Mouse (Mus musculus) heart, embryonic 16.5 days (tissue): ENCODE measurements at regions not wholly inside any gene's neighbourhood (a gene's known extent, or its start where the extent isn't known, plus 50 kb on each side); places are given as distances from the start of the nearest gene placed in this dataset.

Source experiments
- ATAC-seq: fragments of 200-750 bp; cut with Nextera tagmentation; replicated peaks from 2 replicates; pipeline ENCODE4 v1.8.0; 2017; ENCODE audit warnings: moderate number of reproducible peaks; ENCODE audit not compliant: insufficient read depth, low FRiP score; ENCODE audit errors: extremely low read depth
- H3K27ac ChIP-seq: fragments of 300-500 bp; sonication (generic); 2 replicates; pipeline ENCODE4 v1.5.1; 2014; ENCODE audit warnings: mild to moderate bottlenecking, low read length, control low read depth, moderate library complexity
- H3K27me3 ChIP-seq: fragments of 300-500 bp; sonication (generic); 2 replicates; pipeline ENCODE4 v1.6.1; 2014; ENCODE audit warnings: low read length, mixed read lengths; ENCODE audit not compliant: control insufficient read depth, insufficient read depth
- H3K36me3 ChIP-seq: fragments of 300-500 bp; sonication (generic); 2 replicates; pipeline ENCODE4 v1.6.1; 2014; ENCODE audit not compliant: control insufficient read depth, insufficient read depth
- H3K4me1 ChIP-seq: fragments of 300-500 bp; sonication (generic); 2 replicates; pipeline ENCODE4 v1.6.1; 2014; ENCODE audit warnings: low read length, mixed read lengths; ENCODE audit not compliant: control insufficient read depth, insufficient read depth
- H3K4me2 ChIP-seq: fragments of 300-500 bp; sonication (generic); 2 replicates; pipeline ENCODE4 v1.6.1; 2014; ENCODE audit warnings: low read depth, mild to moderate bottlenecking, control low read depth, low read length
- H3K4me3 ChIP-seq: fragments of 300-500 bp; sonication (generic); 2 replicates; pipeline ENCODE4 v1.5.1; 2014; ENCODE audit warnings: mild to moderate bottlenecking, control low read depth, low read length
- H3K9ac ChIP-seq: fragments of 300-500 bp; sonication (generic); 2 replicates; pipeline ENCODE4 v1.6.1; 2014; ENCODE audit warnings: low read length, control low read depth
- H3K9me3 ChIP-seq: fragments of 300-500 bp; sonication (generic); replicated peaks from 2 replicates; pipeline ENCODE4 v1.6.1; 2016; ENCODE audit warnings: low read length; ENCODE audit not compliant: control insufficient read depth
- whole genome bisulfite sequencing: fragments of 180-500 bp; shearing (Covaris S2); extraction: QIAGEN DNeasy Blood & Tissue Kit; methylation state at CpG from one replicate; pipeline ENCODE4 v1.1.7; 2014; 5-methylcytosine and 5-hydroxymethylcytosine counted together

- no peaks in the 10 kb centered on the region for H3K9me3 ChIP-seq
- no peaks in the 10 kb centered on the region for H3K36me3 ChIP-seq
- no peak overlapping the region for H3K4me2 ChIP-seq
- WGBS = 76% methylated on average over 12 of the region's 12 CpGs
- H3K4me1 ChIP-seq = no peaks in the 10 kb centered on the region
- H3K9ac ChIP-seq = no peak overlapping the region
- no peak overlapping the region for H3K4me3 ChIP-seq
- no peaks in the 10 kb centered on the region for H3K27me3 ChIP-seq
- no peak for ATAC-seq
- no peak overlapping the region for H3K27ac ChIP-seq
These were observed 277.1 kb upstream of the Nrsn1 start for GRCm38 (mm10) chr13:25547150-25548145.

GRCm38 (mm10) chr13:25524094-25524493 lies 253.8 kb upstream of the Nrsn1 start:
- Histone ChIP-seq H3K27me3 (no peaks in the 10 kb centered on the region), H3K4me1 (no peaks in the 10 kb centered on the region), H3K4me3 (no peak overlapping the region), H3K4me2 (no peak overlapping the region), H3K9me3 (no peaks in the 10 kb centered on the region), H3K27ac (no peak overlapping the region), H3K36me3 (no peaks in the 10 kb centered on the region), H3K9ac (no peak overlapping the region)
- 40% methylated on average over 3 of the region's 3 CpGs for WGBS
- no peak for ATAC-seq

- Histone ChIP-seq H3K4me1 (no peaks in the 10 kb centered on the region), H3K9ac (no peak overlapping the region), H3K4me2 (no peak overlapping the region), H3K4me3 (no peak overlapping the region), H3K9me3 (no peaks in the 10 kb centered on the region), H3K36me3 (no peaks in the 10 kb centered on the region), H3K27ac (no peak overlapping the region), H3K27me3 (no peaks in the 10 kb centered on the region)
- ATAC-seq = no peak
These were observed 237.1 kb upstream of the Nrsn1 start for GRCm38 (mm10) chr13:25507355-25507754.

DNA sequence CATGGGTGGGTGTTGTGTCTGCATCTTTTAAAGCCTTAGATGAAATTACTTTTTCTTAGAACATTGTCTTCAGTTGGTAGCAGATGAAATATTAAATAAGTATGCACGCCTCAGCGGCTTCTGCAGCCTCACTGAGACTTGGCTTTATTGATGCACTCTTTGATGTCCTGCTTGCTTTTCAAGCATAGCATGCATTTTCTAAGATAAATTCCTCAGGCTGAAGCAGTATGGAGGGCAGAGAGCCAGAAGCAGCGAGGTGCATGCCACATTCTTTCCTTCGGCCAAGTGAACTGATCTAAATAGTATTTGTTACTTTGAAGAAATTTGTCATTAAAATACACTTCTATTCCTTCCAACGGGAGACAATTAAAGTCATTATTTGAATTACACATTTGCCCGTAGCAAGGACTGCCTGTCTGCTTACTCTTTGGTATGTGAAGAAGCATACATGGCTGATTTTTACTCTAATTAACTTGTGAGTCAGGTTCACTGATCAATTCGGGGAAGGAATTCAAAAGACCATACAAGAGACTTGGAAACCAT lies 224.3 kb upstream of the Nrsn1 start:
- Histone ChIP-seq H3K4me2 (no peak overlapping the region), H3K36me3 (no peaks in the 10 kb centered on the region), H3K4me3 (no peak overlapping the region), H3K27ac (no peak overlapping the region), H3K27me3 (no peaks in the 10 kb centered on the region), H3K9me3 (no peaks in the 10 kb centered on the region), H3K4me1 (no peaks in the 10 kb centered on the region), H3K9ac (no peak overlapping the region)
- ATAC-seq = no peak
- 62% methylated on average over 7 of the region's 7 CpGs for WGBS

- 74% methylated on average over 4 of the region's 4 CpGs for WGBS
These were observed 219.7 kb upstream of the Nrsn1 start for GRCm38 (mm10) chr13:25490036-25490435.

GRCm38 (mm10) chr13:25483309-25483708 lies 213.0 kb upstream of the Nrsn1 start:
- no peak overlapping the region for H3K4me3 ChIP-seq
- H3K9me3 ChIP-seq = no peaks in the 10 kb centered on the region
- H3K36me3 ChIP-seq = no peaks in the 10 kb centered on the region
- WGBS = 63% methylated on average over 1 of the region's 1 CpGs
- H3K4me2 ChIP-seq = no peak overlapping the region
- no peaks in the 10 kb centered on the region for H3K4me1 ChIP-seq
- no peaks in the 10 kb centered on the region for H3K27me3 ChIP-seq
- no peak overlapping the region for H3K27ac ChIP-seq
- H3K9ac ChIP-seq = no peak overlapping the region
- ATAC-seq = no peak

More at GRCm38 (mm10) chr13:25490036-25490435, 219.7 kb upstream of the Nrsn1 start:
- Histone ChIP-seq H3K4me1 (no peaks in the 10 kb centered on the region), H3K27me3 (no peaks in the 10 kb centered on the region), H3K4me2 (no peak overlapping the region), H3K27ac (no peak overlapping the region), H3K9ac (no peak overlapping the region), H3K36me3 (no peaks in the 10 kb centered on the region), H3K9me3 (no peaks in the 10 kb centered on the region), H3K4me3 (no peak overlapping the region)
- no peak for ATAC-seq

- Histone ChIP-seq H3K4me2 (no peak overlapping the region), H3K27me3 (no peaks in the 10 kb centered on the region), H3K4me1 (no peaks in the 10 kb centered on the region), H3K36me3 (no peaks in the 10 kb centered on the region), H3K9me3 (no peaks in the 10 kb centered on the region), H3K4me3 (no peak overlapping the region), H3K27ac (no peak overlapping the region), H3K9ac (no peak overlapping the region)
- WGBS = 80% methylated on average over 9 of the region's 9 CpGs
- no peak for ATAC-seq
These were observed 181.6 kb upstream of the Nrsn1 start for GRCm38 (mm10) chr13:25451917-25452316.

- no peak overlapping the region for H3K4me3 ChIP-seq
- H3K4me2 ChIP-seq = no peak overlapping the region
- no peaks in the 10 kb centered on the region for H3K4me1 ChIP-seq
- no peak overlapping the region for H3K27ac ChIP-seq
- no peaks in the 10 kb centered on the region for H3K27me3 ChIP-seq
- no peaks in the 10 kb centered on the region for H3K9me3 ChIP-seq
- H3K9ac ChIP-seq = no peak overlapping the region
- WGBS = 55% methylated on average over 13 of the region's 13 CpGs
- ATAC-seq = no peak
- H3K36me3 ChIP-seq = no peaks in the 10 kb centered on the region
These were observed 181.1 kb upstream of the Nrsn1 start for GRCm38 (mm10) chr13:25451357-25451861.

GRCm38 (mm10) chr13:25429701-25430418 lies 159.6 kb upstream of the Nrsn1 start:
- no peak for ATAC-seq
- Histone ChIP-seq H3K4me2 (no peak overlapping the region), H3K4me3 (no peak overlapping the region), H3K4me1 (no peaks in the 10 kb centered on the region), H3K36me3 (no peaks in the 10 kb centered on the region), H3K9me3 (no peaks in the 10 kb centered on the region), H3K9ac (no peak overlapping the region), H3K27ac (no peak overlapping the region), H3K27me3 (no peaks in the 10 kb centered on the region)
- WGBS = 73% methylated on average over 6 of the region's 6 CpGs
